Mouse (Mus musculus): ENCODE results near the gene Lrp1. TPM values are rescaled to one million over a fixed set of nuclear protein-coding genes. Genes with fewer than 3 reads are reported as not detected.

Lrp1 gene
- total and polyA plus RNA-seq, 3 experiments: 0.39 to 0.42 TPM; not detected in 1

GRCm38 (mm10) chr10:127652906-127653638 lies 32.1 kb upstream of the Lrp1 start (continued):
- TF ChIP-seq BHLHE40 (IDR thresholded peaks at IDR 0.05; ENCODE audit: borderline replicate concordance, low read depth, low read length) (no peak), GABPA (IDR thresholded peaks at IDR 0.05; ENCODE audit: low read depth, low read length) (no peak)

DNA sequence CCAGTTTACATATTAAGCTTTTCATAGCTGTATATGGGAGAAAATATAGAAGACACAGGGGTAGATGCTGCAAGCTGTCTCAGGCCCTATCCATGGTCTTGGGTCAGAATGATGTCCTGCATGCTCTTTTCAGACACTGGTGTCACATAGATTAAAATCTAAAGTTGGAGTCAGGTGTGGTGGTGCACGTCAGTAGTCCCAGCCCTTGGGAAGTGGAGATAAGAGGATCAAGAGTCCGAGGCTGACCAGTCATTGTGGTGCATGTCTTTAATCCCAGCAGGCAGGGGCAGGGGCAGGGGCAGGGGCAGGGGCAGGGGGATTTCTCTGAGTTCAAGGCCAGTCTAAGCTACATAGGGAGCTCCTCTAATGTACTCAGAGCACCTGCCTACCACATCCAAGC lies 24.8 kb upstream of the Lrp1 start:
- H3K36me3 ChIP-seq (ENCODE audit: control insufficient read depth in 1 of 2, insufficient read depth in 2 of 2, low read length in 2 of 2): peaks cover 3 to 7% of the 10 kb centered on the region in 2 experiments

GRCm38 (mm10) chr10:127643553-127644238 lies 22.7 kb upstream of the Lrp1 start:
- DNase-seq (ENCODE audit: low read depth, low spot score): peak; percentile 86
- H3K4me1 ChIP-seq (ENCODE audit: control insufficient read depth in 1 of 2, insufficient read depth in 2 of 2, low read length in 2 of 2): peaks cover 2 to 11% of the 10 kb centered on the region in 2 experiments; a peak in 3 of 4 replicates
- peaks cover 21% of the 10 kb centered on the region for H3K79me2 ChIP-seq (ENCODE audit: control insufficient read depth, insufficient read depth, low read length, poor library complexity)
- H3K4me3 ChIP-seq (ENCODE audit: control insufficient read depth in 1 of 2, insufficient read depth in 1 of 2, low read depth in 2 of 2, low read length in 2 of 2): peak overlapping the region; percentile 98
- peak overlapping the region; percentile 95 for H3K9ac ChIP-seq (ENCODE audit: control insufficient read depth, low read depth, low read length, poor library complexity, severe bottlenecking)
- H3K27ac ChIP-seq (ENCODE audit: control insufficient read depth, low read depth, low read length): peak overlapping the region; percentile 93
- peaks cover 3% of the 10 kb centered on the region in 2 experiments for H3K36me3 ChIP-seq (ENCODE audit: control insufficient read depth in 1 of 2, insufficient read depth in 2 of 2, low read length in 2 of 2)
- H3K27me3 ChIP-seq (ENCODE audit: control insufficient read depth in 1 of 2, insufficient read depth in 2 of 2, low read length in 2 of 2): no peaks in the 10 kb centered on the region
- no peaks in the 10 kb centered on the region for H3K9me3 ChIP-seq (replicated peaks; ENCODE audit: insufficient read depth, low read length)
- TF ChIP-seq HCFC1 (IDR thresholded peaks at IDR 0.05; ENCODE audit: low read depth, low read length): 0 out of 2 replicates have a peak, but pooled peaks have one; percentile 14
- TF ChIP-seq POLR2AphosphoS2 (IDR thresholded peaks at IDR 0.05; ENCODE audit: low read length): peak; percentile 34; the same call in 1 of the 2 replicates
- no peak for TF ChIP-seq ZMIZ1 (IDR thresholded peaks at IDR 0.05; ENCODE audit: low read depth, low read length)
- peak; percentile 40; the same call in 1 of the 2 replicates for TF ChIP-seq MXI1 (IDR thresholded peaks at IDR 0.05; ENCODE audit: low read depth, low read length)
- peak; percentile 81 for TF ChIP-seq MAZ (IDR thresholded peaks at IDR 0.05; ENCODE audit: low read depth, low read length)

More for the DNA sequence above, 24.8 kb upstream of the Lrp1 start:
- no peak overlapping the region for H3K4me3 ChIP-seq (ENCODE audit: control insufficient read depth in 1 of 2, insufficient read depth in 1 of 2, low read depth in 2 of 2, low read length in 2 of 2)
- no peak overlapping the region for H3K9ac ChIP-seq (ENCODE audit: control insufficient read depth, low read depth, low read length, poor library complexity, severe bottlenecking)
- no peaks in the 10 kb centered on the region for H3K27me3 ChIP-seq (ENCODE audit: control insufficient read depth in 1 of 2, insufficient read depth in 2 of 2, low read length in 2 of 2)
- DNase-seq (ENCODE audit: low read depth, low spot score): no peak
- no peak overlapping the region for H3K27ac ChIP-seq (ENCODE audit: control insufficient read depth, low read depth, low read length)
- peaks cover 2 to 11% of the 10 kb centered on the region in 2 experiments; a peak in 3 of 4 replicates for H3K4me1 ChIP-seq (ENCODE audit: control insufficient read depth in 1 of 2, insufficient read depth in 2 of 2, low read length in 2 of 2)
- TF ChIP-seq HCFC1 (IDR thresholded peaks at IDR 0.05; ENCODE audit: low read depth, low read length) (no peak), ZNF384 (IDR thresholded peaks at IDR 0.05; ENCODE audit: low read depth, low read length) (no peak), MAZ (IDR thresholded peaks at IDR 0.05; ENCODE audit: low read depth, low read length) (no peak), BHLHE40 (IDR thresholded peaks at IDR 0.05; ENCODE audit: borderline replicate concordance, low read depth, low read length) (no peak), POLR2AphosphoS5 (IDR thresholded peaks at IDR 0.05; ENCODE audit: borderline replicate concordance, low read depth, low read length) (no peak)
- H3K79me2 ChIP-seq (ENCODE audit: control insufficient read depth, insufficient read depth, low read length, poor library complexity): peaks cover 21% of the 10 kb centered on the region
- no peaks in the 10 kb centered on the region for H3K9me3 ChIP-seq (replicated peaks; ENCODE audit: insufficient read depth, low read length)

Data from MEL (cell line).